Mouse (Mus musculus): ENCODE results near the gene Ssbp2.

Ssbp2 gene

GRCm38 (mm10) chr13:91725130-91725529 lies 265.0 kb downstream of the Ssbp2 start:
- DNase-seq (ENCODE audit: low spot score in 2 of 2): no peak

- no peak for DNase-seq (ENCODE audit: low spot score in 2 of 2)
Observed at GRCm38 (mm10) chr13:91727899-91728298, 267.8 kb downstream of the Ssbp2 start.

GRCm38 (mm10) chr13:91737191-91737590 lies 277.1 kb downstream of the Ssbp2 start:
- no peak for DNase-seq (ENCODE audit: low spot score in 2 of 2)

DNA sequence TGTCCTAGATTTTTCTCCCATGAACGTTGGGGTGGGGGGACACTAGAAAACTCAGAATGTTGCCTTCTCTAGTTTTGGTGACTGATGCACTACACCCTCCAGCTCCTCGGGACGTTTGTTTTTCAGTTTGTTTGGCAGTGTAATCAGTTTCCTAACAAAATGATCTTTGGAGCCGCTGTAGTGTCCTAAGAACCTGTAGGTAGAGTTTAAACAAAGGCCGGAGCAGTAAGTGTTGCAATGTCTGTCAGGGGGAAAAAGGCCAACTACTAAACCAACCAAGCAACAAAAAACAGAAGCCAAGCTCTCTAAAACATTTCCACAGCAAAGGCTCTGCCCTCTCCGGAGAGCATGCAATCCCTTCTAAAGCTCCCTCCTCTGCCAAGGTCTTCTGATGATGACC lies 280.8 kb downstream of the Ssbp2 start:
- no peak for DNase-seq (ENCODE audit: low spot score in 2 of 2)

GRCm38 (mm10) chr13:91741280-91742047 lies 281.4 kb downstream of the Ssbp2 start, which contains the start of gene Acot12:
TSS of gene Acot12 (plus strand) at chr13:91741512.
- peak in 1 of 2 experiments; percentile 32 for DNase-seq (ENCODE audit: low spot score in 2 of 2)

DNA sequence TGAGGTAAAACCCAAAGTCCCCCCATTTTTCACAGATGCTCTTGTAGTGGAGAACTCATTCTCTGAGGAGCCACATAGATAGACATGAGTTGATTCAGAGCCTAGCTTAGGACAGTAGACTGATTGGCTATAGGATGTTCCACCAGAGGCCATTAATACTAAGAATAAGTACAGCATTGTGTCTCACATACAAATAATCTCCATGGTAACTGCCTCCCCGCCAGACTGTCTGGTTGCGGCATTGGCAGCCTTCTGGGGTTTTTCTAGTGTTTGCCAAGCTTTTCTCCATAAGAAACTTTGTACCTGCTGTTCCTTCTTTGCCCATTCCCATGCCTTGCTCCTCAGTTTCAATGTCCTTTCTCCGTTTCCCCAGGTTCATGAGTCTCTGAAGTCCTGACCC lies 283.1 kb downstream of the Ssbp2 start:
- DNase-seq (ENCODE audit: low spot score in 2 of 2): no peak

DNA sequence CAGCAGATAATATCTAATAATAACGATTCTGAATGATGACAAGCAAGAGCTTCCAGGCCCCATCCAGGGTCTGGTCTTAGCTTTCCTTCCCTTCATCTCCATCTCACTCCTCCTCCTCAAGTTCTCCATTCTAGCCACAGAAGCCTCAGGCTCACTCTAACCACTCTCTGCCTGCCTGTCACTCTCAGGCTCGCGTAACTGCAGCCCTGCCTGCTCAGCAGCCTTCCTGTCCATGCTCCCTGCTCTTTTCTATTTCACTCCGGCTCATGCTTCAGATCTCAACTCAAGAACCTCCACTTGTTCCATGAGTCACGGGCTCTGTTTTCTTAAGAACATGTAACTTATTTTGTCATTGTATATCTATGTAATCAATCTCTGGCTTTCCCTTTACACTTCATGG lies 286.4 kb downstream of the Ssbp2 start:
- no peak for DNase-seq (ENCODE audit: low spot score in 2 of 2)

GRCm38 (mm10) chr13:91748401-91748800 lies 288.3 kb downstream of the Ssbp2 start:
- DNase-seq (ENCODE audit: low spot score in 2 of 2): no peak

GRCm38 (mm10) chr13:91749981-91750380 lies 289.9 kb downstream of the Ssbp2 start:
- DNase-seq (ENCODE audit: low spot score in 2 of 2): no peak

All from left cerebral cortex, adult 9 months (tissue).